Mouse (Mus musculus): ENCODE measurements around the gene Col5a1. TPM values are rescaled to one million over a fixed set of nuclear protein-coding genes. Genes with fewer than 3 reads are reported as not detected.

The Col5a1 gene
- polyA plus RNA-seq, 1 experiment, result 172 TPM

DNA sequence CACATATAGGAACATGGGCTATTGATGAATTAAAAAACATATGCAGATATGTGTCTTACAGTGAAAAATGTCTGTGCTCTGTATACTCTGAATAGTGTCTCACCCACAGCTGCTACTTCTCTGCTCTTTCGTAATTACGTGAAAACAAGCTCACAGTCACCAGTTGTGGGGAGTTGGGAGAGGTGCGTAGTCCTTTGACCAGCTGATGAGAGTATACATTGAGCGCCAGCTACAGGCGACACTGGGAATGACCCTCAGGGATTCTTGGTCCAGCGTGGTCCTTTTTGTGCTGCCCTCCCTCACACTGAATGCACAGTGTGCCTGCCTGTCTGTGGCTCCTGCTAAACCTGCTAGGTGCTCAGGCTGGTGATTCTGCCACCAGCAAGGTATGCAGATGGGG, 82.9 kb downstream of the Col5a1 start:
- no peak overlapping the region for H3K4me3 ChIP-seq
- no peak overlapping the region for H3ac ChIP-seq (ENCODE audit: control insufficient read depth, insufficient read length)
- no peaks in the 10 kb centered on the region for H3K27me3 ChIP-seq (ENCODE audit: control insufficient read depth, insufficient read depth, insufficient read length)
- no peak overlapping the region for H3K4me2 ChIP-seq (ENCODE audit: low read depth)
- no peak for TF ChIP-seq POLR2A (IDR thresholded peaks at IDR 0.05; ENCODE audit: insufficient read length, low read depth)
- TF ChIP-seq SRF (IDR thresholded peaks at IDR 0.05; ENCODE audit: control insufficient read depth, insufficient read length, low read depth), result no peak
- no peak for TF ChIP-seq CEBPB (IDR thresholded peaks at IDR 0.05; ENCODE audit: insufficient read depth, poor library complexity, severe bottlenecking)
- no peak for TF ChIP-seq MYOD1 (IDR thresholded peaks at IDR 0.05; ENCODE audit: control insufficient read depth in 1 of 3, insufficient read length in 2 of 3, low read depth in 2 of 3)
- H3K79me2 ChIP-seq (ENCODE audit: control insufficient read depth, insufficient read depth), result no peaks in the 10 kb centered on the region
- H3K36me3 ChIP-seq (ENCODE audit: control insufficient read depth, insufficient read depth), result peaks cover 71% of the 10 kb centered on the region

GRCm38 (mm10) chr2:27973840-27974239, 87.6 kb downstream of the Col5a1 start:
- Histone ChIP-seq H3K36me3 (ENCODE audit: control insufficient read depth, insufficient read depth) (peaks cover 57% of the 10 kb centered on the region), H3ac (ENCODE audit: control insufficient read depth, insufficient read length) (no peak overlapping the region), H3K79me2 (ENCODE audit: control insufficient read depth, insufficient read depth) (no peaks in the 10 kb centered on the region), H3K27me3 (ENCODE audit: control insufficient read depth, insufficient read depth, insufficient read length) (no peaks in the 10 kb centered on the region), H3K4me3 (no peak overlapping the region), H3K4me2 (ENCODE audit: low read depth) (no peak overlapping the region)
- no peak for TF ChIP-seq SRF (IDR thresholded peaks at IDR 0.05; ENCODE audit: control insufficient read depth, insufficient read length, low read depth)
- TF ChIP-seq USF1 (IDR thresholded peaks at IDR 0.05; ENCODE audit: low read depth), result no peak
- TF ChIP-seq TCF12 (IDR thresholded peaks at IDR 0.05; ENCODE audit: insufficient read depth, poor library complexity, severe bottlenecking), result no peak
- no peak for TF ChIP-seq MAX (IDR thresholded peaks at IDR 0.05; ENCODE audit: low read depth)
- TF ChIP-seq TCF3 (IDR thresholded peaks at IDR 0.05; ENCODE audit: insufficient read length, low read depth), result no peak
- TF ChIP-seq POLR2AphosphoS2 (IDR thresholded peaks at IDR 0.05; ENCODE audit: insufficient read length, low read depth), result peak; percentile 46
- no peak for TF ChIP-seq CEBPB (IDR thresholded peaks at IDR 0.05; ENCODE audit: insufficient read depth, poor library complexity, severe bottlenecking)
- TF ChIP-seq POLR2A (IDR thresholded peaks at IDR 0.05; ENCODE audit: insufficient read length, low read depth), result peak; percentile 14
- no peak for TF ChIP-seq MYOG (IDR thresholded peaks at IDR 0.05; ENCODE audit: control insufficient read depth in 1 of 3, insufficient read depth in 1 of 3, insufficient read length in 2 of 3, low read depth in 2 of 3)
- TF ChIP-seq E2F4 (IDR thresholded peaks at IDR 0.05; ENCODE audit: insufficient read depth), result no peak

GRCm38 (mm10) chr2:27975786-27976185, 89.6 kb downstream of the Col5a1 start:
- Histone ChIP-seq H3K4me2 (ENCODE audit: low read depth) (no peak overlapping the region), H3ac (ENCODE audit: control insufficient read depth, insufficient read length) (no peak overlapping the region), H3K79me2 (ENCODE audit: control insufficient read depth, insufficient read depth) (no peaks in the 10 kb centered on the region), H3K27me3 (ENCODE audit: control insufficient read depth, insufficient read depth, insufficient read length) (no peaks in the 10 kb centered on the region), H3K4me3 (no peak overlapping the region), H3K36me3 (ENCODE audit: control insufficient read depth, insufficient read depth) (peaks cover 72% of the 10 kb centered on the region)
- TF ChIP-seq MYOD1 (IDR thresholded peaks at IDR 0.05; ENCODE audit: control insufficient read depth in 1 of 3, insufficient read length in 2 of 3, low read depth in 2 of 3), result peak in 1 of 3 experiments; percentile 48
- no peak for TF ChIP-seq TCF3 (IDR thresholded peaks at IDR 0.05; ENCODE audit: insufficient read length, low read depth)

DNA sequence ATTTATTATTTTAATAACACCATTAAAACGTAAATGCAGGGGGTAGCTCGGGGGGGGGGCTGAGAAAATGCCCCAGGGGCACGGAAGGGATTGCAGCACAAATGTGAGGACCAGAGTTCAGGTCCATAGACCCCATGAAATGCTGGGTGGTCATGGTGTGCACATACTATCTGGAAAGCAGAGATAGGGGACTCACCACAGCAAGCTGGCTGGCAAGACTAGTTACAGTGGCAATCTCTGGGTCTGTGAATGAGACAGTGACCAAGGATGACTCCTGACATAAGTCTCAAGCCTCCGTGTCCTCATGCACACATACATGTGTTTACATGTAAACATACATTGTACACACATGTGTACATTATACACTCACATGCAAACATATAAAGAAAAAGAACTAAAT, 90.3 kb downstream of the Col5a1 start:
- peaks cover 73% of the 10 kb centered on the region for H3K36me3 ChIP-seq (ENCODE audit: control insufficient read depth, insufficient read depth)
- no peaks in the 10 kb centered on the region for H3K27me3 ChIP-seq (ENCODE audit: control insufficient read depth, insufficient read depth, insufficient read length)
- H3ac ChIP-seq (ENCODE audit: control insufficient read depth, insufficient read length), result no peak overlapping the region
- no peak overlapping the region for H3K4me2 ChIP-seq (ENCODE audit: low read depth)
- no peak overlapping the region for H3K4me3 ChIP-seq
- no peaks in the 10 kb centered on the region for H3K79me2 ChIP-seq (ENCODE audit: control insufficient read depth, insufficient read depth)
- TF ChIP-seq E2F4 (IDR thresholded peaks at IDR 0.05; ENCODE audit: insufficient read depth), result no peak
- no peak for TF ChIP-seq SRF (IDR thresholded peaks at IDR 0.05; ENCODE audit: control insufficient read depth, insufficient read length, low read depth)
- peak; percentile 6 for TF ChIP-seq POLR2A (IDR thresholded peaks at IDR 0.05; ENCODE audit: insufficient read length, low read depth)
- no peak for TF ChIP-seq POLR2AphosphoS2 (IDR thresholded peaks at IDR 0.05; ENCODE audit: insufficient read length, low read depth)

DNA sequence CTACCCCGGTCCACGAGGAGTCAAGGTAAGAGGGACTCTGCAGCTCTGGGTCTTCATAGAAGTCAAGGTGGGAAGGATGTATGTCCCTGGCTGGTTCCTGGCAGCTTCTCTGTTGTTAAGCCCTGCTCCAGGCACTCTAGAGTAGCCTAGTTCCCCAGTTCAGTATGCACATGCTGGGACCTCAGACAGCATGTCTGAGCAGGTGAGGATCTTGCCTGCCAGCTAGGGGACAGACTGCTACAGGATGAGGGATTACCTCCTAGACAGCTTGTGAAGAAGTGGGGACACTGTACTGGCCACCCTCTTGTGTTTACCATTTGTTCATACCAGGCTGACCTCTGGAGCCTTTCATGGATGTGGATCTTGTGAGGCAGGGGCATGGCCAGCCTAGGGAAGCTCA, 94.8 kb downstream of the Col5a1 start:
- Histone ChIP-seq H3ac (ENCODE audit: control insufficient read depth, insufficient read length) (no peak overlapping the region), H3K79me2 (ENCODE audit: control insufficient read depth, insufficient read depth) (no peaks in the 10 kb centered on the region), H3K27me3 (ENCODE audit: control insufficient read depth, insufficient read depth, insufficient read length) (no peaks in the 10 kb centered on the region), H3K36me3 (ENCODE audit: control insufficient read depth, insufficient read depth) (peaks cover 80% of the 10 kb centered on the region), H3K4me2 (ENCODE audit: low read depth) (no peak overlapping the region), H3K4me3 (no peak overlapping the region)
- TF ChIP-seq TCF12 (IDR thresholded peaks at IDR 0.05; ENCODE audit: insufficient read depth, poor library complexity, severe bottlenecking) (no peak), USF1 (IDR thresholded peaks at IDR 0.05; ENCODE audit: low read depth) (no peak), POLR2AphosphoS2 (IDR thresholded peaks at IDR 0.05; ENCODE audit: insufficient read length, low read depth) (no peak), MYOD1 (IDR thresholded peaks at IDR 0.05; ENCODE audit: control insufficient read depth in 1 of 3, insufficient read length in 2 of 3, low read depth in 2 of 3) (no peak), SRF (IDR thresholded peaks at IDR 0.05; ENCODE audit: control insufficient read depth, insufficient read length, low read depth) (no peak), MYOG (IDR thresholded peaks at IDR 0.05; ENCODE audit: control insufficient read depth in 1 of 3, insufficient read depth in 1 of 3, insufficient read length in 2 of 3, low read depth in 2 of 3) (no peak), MAX (IDR thresholded peaks at IDR 0.05; ENCODE audit: low read depth) (no peak), E2F4 (IDR thresholded peaks at IDR 0.05; ENCODE audit: insufficient read depth) (no peak), REST (IDR thresholded peaks at IDR 0.05; ENCODE audit: insufficient read depth, insufficient read length) (no peak), CEBPB (IDR thresholded peaks at IDR 0.05; ENCODE audit: insufficient read depth, poor library complexity, severe bottlenecking) (no peak), TCF3 (IDR thresholded peaks at IDR 0.05; ENCODE audit: insufficient read length, low read depth) (no peak), POLR2A (IDR thresholded peaks at IDR 0.05; ENCODE audit: insufficient read length, low read depth) (no peak)

All from myocyte (in vitro differentiated cells).